Mouse (Mus musculus): Measurements from ENCODE around the gene Dolpp1.

The Dolpp1 gene

DNA sequence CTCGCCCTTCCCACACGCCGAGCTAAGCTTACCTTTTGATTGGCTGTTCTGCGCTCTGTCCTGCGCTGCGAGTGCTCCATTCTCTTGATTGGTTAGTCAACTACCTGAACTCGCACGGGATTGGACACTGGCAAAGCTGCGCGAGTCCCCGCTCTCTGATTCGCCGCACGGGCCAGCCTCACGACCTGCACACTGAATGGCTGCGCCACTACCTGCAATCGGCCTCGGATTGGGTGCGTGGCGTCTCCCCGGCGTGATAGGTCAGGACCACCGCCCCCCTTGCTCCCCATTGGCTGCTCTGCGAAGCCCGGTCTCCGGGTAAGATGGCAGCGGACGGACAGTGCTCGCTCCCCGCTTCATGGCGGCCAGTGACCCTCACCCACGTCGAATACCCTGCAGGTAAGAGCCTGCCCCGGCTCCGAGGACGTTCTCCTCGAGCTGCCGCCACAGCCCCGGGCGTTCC, at the start of gene Dolpp1:
Dolpp1 (plus strand) TSS at position 141 of the 463 bp plus-strand sequence.
- in situ Hi-C loops (cut with MboI; ENCODE audit: low sequenced_read_pairs) = no loop called here

DNA sequence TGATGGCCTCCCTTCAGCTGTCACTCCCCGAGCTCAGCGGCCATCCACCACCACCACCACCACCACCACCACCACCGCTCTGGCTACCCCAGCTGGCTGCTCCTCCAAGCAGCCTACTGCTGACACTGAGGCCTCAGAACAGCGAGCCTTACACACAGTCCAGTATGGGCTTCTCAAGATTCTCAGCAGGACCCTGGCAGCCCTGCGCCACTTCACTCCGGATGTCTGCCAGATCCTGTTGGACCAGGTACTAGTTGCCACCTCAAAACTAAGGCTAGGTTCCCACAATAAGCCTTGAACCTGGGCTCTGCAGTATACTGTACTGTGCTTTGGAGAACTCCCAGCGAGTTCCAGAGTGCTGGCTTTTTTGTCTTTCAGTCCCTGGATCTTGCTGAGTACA, 49.5 kb upstream of the Dolpp1 start:
- in situ Hi-C loops (cut with MboI; ENCODE audit: low sequenced_read_pairs) = no loop called here

- in situ Hi-C loops (cut with MboI; ENCODE audit: low sequenced_read_pairs) = no loop called here
These were observed 48.4 kb upstream of the Dolpp1 start for GRCm38 (mm10) chr2:30343601-30344137.

- in situ Hi-C loops (cut with MboI; ENCODE audit: low sequenced_read_pairs) = no loop called here
These were observed 45.9 kb upstream of the Dolpp1 start for GRCm38 (mm10) chr2:30345971-30346676.

GRCm38 (mm10) chr2:30349196-30349595, 42.9 kb upstream of the Dolpp1 start:
- in situ Hi-C loops (cut with MboI; ENCODE audit: low sequenced_read_pairs) = no loop called here

GRCm38 (mm10) chr2:30351149-30351548, 40.9 kb upstream of the Dolpp1 start:
- in situ Hi-C loops (cut with MboI; ENCODE audit: low sequenced_read_pairs) = no loop called here

DNA sequence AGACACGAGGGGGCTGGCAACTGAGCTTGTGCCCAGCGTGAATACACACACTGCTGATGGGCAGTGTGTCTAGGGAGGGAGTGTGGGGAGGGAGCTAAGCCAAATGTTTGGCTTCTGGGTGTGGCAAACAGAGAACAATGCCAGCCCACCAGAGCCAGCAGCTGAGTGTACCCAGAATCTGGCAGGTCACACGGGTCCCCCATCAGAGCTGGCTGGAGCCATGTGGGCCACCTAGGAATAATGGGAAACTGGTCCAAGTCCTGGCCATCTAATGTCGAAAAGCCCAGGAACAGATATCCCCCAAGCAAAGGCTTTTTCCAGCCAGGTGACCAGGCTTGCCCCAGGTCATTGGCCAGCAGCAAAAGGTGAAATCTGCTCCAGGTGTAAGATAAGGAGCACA, 36.2 kb upstream of the Dolpp1 start:
- in situ Hi-C loops (cut with MboI; ENCODE audit: low sequenced_read_pairs) = no loop called here

DNA sequence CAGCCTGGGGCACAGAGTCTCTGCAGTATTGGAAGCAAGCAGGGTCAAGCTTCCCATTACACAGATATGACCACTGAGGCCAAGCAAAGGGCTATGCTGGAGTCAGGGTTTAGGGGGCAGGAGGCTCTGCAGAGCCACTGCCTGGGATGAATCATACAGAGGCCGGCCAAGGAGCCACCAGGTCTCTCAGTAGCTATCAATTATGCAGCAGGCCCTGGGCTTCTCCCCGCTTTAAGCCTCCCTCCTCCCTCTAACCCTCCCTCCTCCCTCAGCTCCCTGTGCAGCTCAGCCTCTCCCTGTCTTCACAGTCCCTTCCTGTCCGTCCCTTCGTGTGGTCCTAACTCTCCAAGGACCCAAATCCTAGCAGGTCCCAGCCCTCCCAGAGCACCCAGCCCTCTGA, 35.8 kb upstream of the Dolpp1 start:
- in situ Hi-C loops (cut with MboI; ENCODE audit: low sequenced_read_pairs) = no loop called here

- in situ Hi-C loops (cut with MboI; ENCODE audit: low sequenced_read_pairs) = no loop called here
These were observed 35.1 kb upstream of the Dolpp1 start for GRCm38 (mm10) chr2:30356906-30357305.

- in situ Hi-C loops (cut with MboI; ENCODE audit: low sequenced_read_pairs) = no loop called here
These were observed 34.2 kb upstream of the Dolpp1 start for GRCm38 (mm10) chr2:30357552-30358510.

- in situ Hi-C loops (cut with MboI; ENCODE audit: low sequenced_read_pairs) = no loop called here
These were observed 33.2 kb upstream of the Dolpp1 start, which contains the start of gene Sh3glb2 for GRCm38 (mm10) chr2:30358533-30359531. Gene Sh3glb2, minus strand, starts transcription at chr2:30359337.

- in situ Hi-C loops (cut with MboI; ENCODE audit: low sequenced_read_pairs) = no loop called here
These were observed 31.4 kb upstream of the Dolpp1 start for GRCm38 (mm10) chr2:30360626-30361025.

- in situ Hi-C loops (cut with MboI; ENCODE audit: low sequenced_read_pairs) = no loop called here
These were observed 29.2 kb upstream of the Dolpp1 start for GRCm38 (mm10) chr2:30362865-30363264.

- in situ Hi-C loops (cut with MboI; ENCODE audit: low sequenced_read_pairs) = no loop called here
These were observed 28.0 kb upstream of the Dolpp1 start, which contains the start of gene Miga2 for GRCm38 (mm10) chr2:30363773-30364650. Gene Miga2, plus strand, starts transcription at chr2:30364233.

DNA sequence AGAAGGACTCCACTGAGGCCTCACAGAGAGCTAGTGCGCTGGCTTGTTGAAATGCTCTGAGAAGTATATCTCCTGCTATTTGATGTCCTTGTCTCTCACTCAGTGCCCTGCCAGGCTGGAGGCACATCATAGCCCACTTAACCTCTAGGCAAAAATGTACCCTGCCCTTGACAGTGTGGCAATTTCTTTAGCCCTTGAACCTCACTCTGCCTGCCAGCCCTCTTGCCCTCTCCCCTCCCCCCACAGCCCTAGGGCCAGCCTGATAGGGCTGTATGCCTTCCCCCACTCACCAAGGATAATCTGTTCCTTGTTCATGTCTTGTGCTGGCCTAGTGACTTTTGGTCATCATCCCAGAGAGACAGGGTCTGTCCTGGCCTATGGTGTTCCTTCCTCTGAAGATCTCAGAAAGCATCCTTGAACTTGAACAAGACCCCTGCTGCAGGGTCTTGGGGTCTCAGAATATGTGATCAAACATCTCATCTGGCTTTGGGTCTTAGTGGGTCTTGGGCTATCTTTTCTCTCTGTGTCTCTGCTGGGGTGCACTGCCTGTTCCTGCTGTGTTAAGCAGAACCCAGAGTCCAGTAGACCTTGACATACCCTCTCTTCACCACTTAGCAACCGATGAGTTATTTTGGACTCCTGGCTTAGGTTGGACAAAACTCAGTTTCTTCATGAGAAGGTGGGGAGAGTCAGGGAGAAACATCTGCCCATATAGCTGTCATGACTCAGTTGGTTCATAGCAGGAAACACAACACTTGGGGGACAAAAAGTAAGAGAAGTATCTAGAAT, 26.6 kb upstream of the Dolpp1 start:
- in situ Hi-C loops (cut with MboI; ENCODE audit: low sequenced_read_pairs) = no loop called here

DNA sequence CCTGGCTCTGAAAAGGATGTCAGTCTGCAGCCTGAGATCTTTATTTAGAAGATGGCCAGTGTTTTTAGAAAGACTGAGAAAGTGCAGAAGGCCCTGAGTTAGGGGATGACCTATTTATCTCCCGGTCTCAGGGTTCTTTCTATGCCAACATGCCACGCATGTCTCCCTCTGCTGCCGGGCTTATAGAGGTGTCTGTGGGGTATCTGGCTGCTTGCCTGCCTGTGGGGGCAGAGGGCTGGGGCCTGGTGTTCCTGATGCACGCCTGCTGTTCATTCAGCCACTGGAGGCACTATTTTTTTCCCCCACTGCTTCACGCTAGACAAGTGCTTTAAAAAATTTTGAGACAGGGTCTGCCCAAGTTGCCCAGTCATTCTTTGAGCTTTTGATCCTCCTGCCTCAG, 25.9 kb upstream of the Dolpp1 start:
- in situ Hi-C loops (cut with MboI; ENCODE audit: low sequenced_read_pairs) = no loop called here

- in situ Hi-C loops (cut with MboI; ENCODE audit: low sequenced_read_pairs) = no loop called here
These were observed 20.5 kb upstream of the Dolpp1 start for GRCm38 (mm10) chr2:30371544-30371943.

- in situ Hi-C loops (cut with MboI; ENCODE audit: low sequenced_read_pairs) = no loop called here
These were observed 19.3 kb upstream of the Dolpp1 start for GRCm38 (mm10) chr2:30372726-30373125.
